Mouse (Mus musculus): ENCODE data around the gene Ptprz1. TPM values are rescaled to one million over a fixed set of nuclear protein-coding genes. Genes with fewer than 3 reads are reported as not detected.

Ptprz1 gene
- polyA plus RNA-seq, 1 experiment from 2014 or later = 112 TPM

- H3K4me1 ChIP-seq (ENCODE audit: control insufficient read depth, insufficient read depth, low read length) = no peaks in the 10 kb centered on the region; the same call in 1 of the 2 replicates
- H3K9me3 ChIP-seq (replicated peaks; ENCODE audit: control insufficient read depth, low read length, poor library complexity, severe bottlenecking) = no peaks in the 10 kb centered on the region
- no peak overlapping the region for H3K9ac ChIP-seq (ENCODE audit: low read depth, low read length)
- 17% methylated on average over 6 of the region's 6 CpGs for WGBS
- no peaks in the 10 kb centered on the region for H3K36me3 ChIP-seq (ENCODE audit: control insufficient read depth, insufficient read depth, low read length)
- H3K4me2 ChIP-seq (ENCODE audit: low read length) = no peak overlapping the region
- 0 out of 2 replicates have a peak, but pooled peaks have one; percentile 66 for ATAC-seq
- no peaks in the 10 kb centered on the region for H3K27me3 ChIP-seq (ENCODE audit: control insufficient read depth, insufficient read depth, low read depth, low read length)
- no peak overlapping the region for H3K4me3 ChIP-seq (ENCODE audit: low read depth, low read length)
- no peak overlapping the region for H3K27ac ChIP-seq (ENCODE audit: low read length)
Observed at GRCm38 (mm10) chr6:22909257-22909907, 34.1 kb downstream of the Ptprz1 start.

GRCm38 (mm10) chr6:22909908-22910260 is 34.6 kb downstream of the Ptprz1 start:
- no peak for ATAC-seq
- no peak overlapping the region for H3K4me2 ChIP-seq (ENCODE audit: low read length)
- H3K9ac ChIP-seq (ENCODE audit: low read depth, low read length) = no peak overlapping the region
- H3K4me3 ChIP-seq (ENCODE audit: low read depth, low read length) = no peak overlapping the region
- no peaks in the 10 kb centered on the region; the same call in 1 of the 2 replicates for H3K4me1 ChIP-seq (ENCODE audit: control insufficient read depth, insufficient read depth, low read length)
- no peak overlapping the region for H3K27ac ChIP-seq (ENCODE audit: low read length)
- 23% methylated on average over 4 of the region's 4 CpGs for WGBS
- H3K36me3 ChIP-seq (ENCODE audit: control insufficient read depth, insufficient read depth, low read length) = no peaks in the 10 kb centered on the region
- no peaks in the 10 kb centered on the region for H3K27me3 ChIP-seq (ENCODE audit: control insufficient read depth, insufficient read depth, low read depth, low read length)
- no peaks in the 10 kb centered on the region for H3K9me3 ChIP-seq (replicated peaks; ENCODE audit: control insufficient read depth, low read length, poor library complexity, severe bottlenecking)

- Histone ChIP-seq H3K36me3 (ENCODE audit: control insufficient read depth, insufficient read depth, low read length) (no peaks in the 10 kb centered on the region), H3K9me3 (replicated peaks; ENCODE audit: control insufficient read depth, low read length, poor library complexity, severe bottlenecking) (no peaks in the 10 kb centered on the region), H3K9ac (ENCODE audit: low read depth, low read length) (no peak overlapping the region), H3K27ac (ENCODE audit: low read length) (0 out of 2 replicates have a peak overlapping the region, but pooled peaks have one; percentile 17), H3K4me2 (ENCODE audit: low read length) (no peak overlapping the region), H3K27me3 (ENCODE audit: control insufficient read depth, insufficient read depth, low read depth, low read length) (no peaks in the 10 kb centered on the region), H3K4me3 (ENCODE audit: low read depth, low read length) (no peak overlapping the region), H3K4me1 (ENCODE audit: control insufficient read depth, insufficient read depth, low read length) (no peaks in the 10 kb centered on the region)
- ATAC-seq = no peak
- WGBS = 5% methylated on average over 1 of the region's 1 CpGs
Observed at GRCm38 (mm10) chr6:22922880-22923279, 47.6 kb downstream of the Ptprz1 start.

- peaks cover 3% of the 10 kb centered on the region for H3K4me1 ChIP-seq (ENCODE audit: control insufficient read depth, insufficient read depth, low read length)
- no peaks in the 10 kb centered on the region for H3K9me3 ChIP-seq (replicated peaks; ENCODE audit: control insufficient read depth, low read length, poor library complexity, severe bottlenecking)
- 58% methylated on average over 2 of the region's 2 CpGs for WGBS
- H3K9ac ChIP-seq (ENCODE audit: low read depth, low read length) = no peak overlapping the region
- H3K4me2 ChIP-seq (ENCODE audit: low read length) = no peak overlapping the region
- no peak for ATAC-seq
- H3K27ac ChIP-seq (ENCODE audit: low read length) = no peak overlapping the region
- H3K4me3 ChIP-seq (ENCODE audit: low read depth, low read length) = no peak overlapping the region
- H3K27me3 ChIP-seq (ENCODE audit: control insufficient read depth, insufficient read depth, low read depth, low read length) = no peaks in the 10 kb centered on the region
- no peaks in the 10 kb centered on the region for H3K36me3 ChIP-seq (ENCODE audit: control insufficient read depth, insufficient read depth, low read length)
Observed at GRCm38 (mm10) chr6:22932768-22933265, 57.5 kb downstream of the Ptprz1 start.

- WGBS = 19% methylated on average over 4 of the region's 4 CpGs
- Histone ChIP-seq H3K27me3 (ENCODE audit: control insufficient read depth, insufficient read depth, low read depth, low read length) (no peaks in the 10 kb centered on the region), H3K36me3 (ENCODE audit: control insufficient read depth, insufficient read depth, low read length) (no peaks in the 10 kb centered on the region), H3K4me2 (ENCODE audit: low read length) (no peak overlapping the region), H3K9ac (ENCODE audit: low read depth, low read length) (no peak overlapping the region), H3K4me3 (ENCODE audit: low read depth, low read length) (no peak overlapping the region), H3K4me1 (ENCODE audit: control insufficient read depth, insufficient read depth, low read length) (peaks cover 8% of the 10 kb centered on the region), H3K27ac (ENCODE audit: low read length) (no peak overlapping the region), H3K9me3 (replicated peaks; ENCODE audit: control insufficient read depth, low read length, poor library complexity, severe bottlenecking) (no peaks in the 10 kb centered on the region)
- peak; percentile 40; the same call in 1 of the 2 replicates for ATAC-seq
Observed at GRCm38 (mm10) chr6:22937126-22937525, 61.8 kb downstream of the Ptprz1 start.

- peaks cover 8% of the 10 kb centered on the region for H3K4me1 ChIP-seq (ENCODE audit: control insufficient read depth, insufficient read depth, low read length)
- H3K4me2 ChIP-seq (ENCODE audit: low read length) = no peak overlapping the region
- WGBS = 38% methylated on average over 5 of the region's 5 CpGs
- H3K4me3 ChIP-seq (ENCODE audit: low read depth, low read length) = no peak overlapping the region
- H3K9ac ChIP-seq (ENCODE audit: low read depth, low read length) = no peak overlapping the region
- peak; percentile 57 for ATAC-seq
- H3K9me3 ChIP-seq (replicated peaks; ENCODE audit: control insufficient read depth, low read length, poor library complexity, severe bottlenecking) = no peaks in the 10 kb centered on the region
- H3K27ac ChIP-seq (ENCODE audit: low read length) = no peak overlapping the region
- no peaks in the 10 kb centered on the region for H3K36me3 ChIP-seq (ENCODE audit: control insufficient read depth, insufficient read depth, low read length)
- H3K27me3 ChIP-seq (ENCODE audit: control insufficient read depth, insufficient read depth, low read depth, low read length) = no peaks in the 10 kb centered on the region
Observed at GRCm38 (mm10) chr6:22937526-22937925, 62.2 kb downstream of the Ptprz1 start.

- Histone ChIP-seq H3K27ac (ENCODE audit: low read length) (no peak overlapping the region), H3K9ac (ENCODE audit: low read depth, low read length) (no peak overlapping the region), H3K36me3 (ENCODE audit: control insufficient read depth, insufficient read depth, low read length) (no peaks in the 10 kb centered on the region), H3K4me3 (ENCODE audit: low read depth, low read length) (no peak overlapping the region), H3K9me3 (replicated peaks; ENCODE audit: control insufficient read depth, low read length, poor library complexity, severe bottlenecking) (no peaks in the 10 kb centered on the region), H3K27me3 (ENCODE audit: control insufficient read depth, insufficient read depth, low read depth, low read length) (no peaks in the 10 kb centered on the region), H3K4me2 (ENCODE audit: low read length) (no peak overlapping the region), H3K4me1 (ENCODE audit: control insufficient read depth, insufficient read depth, low read length) (no peaks in the 10 kb centered on the region)
- ATAC-seq = no peak
- WGBS = 93% methylated on average over 3 of the region's 3 CpGs
Observed at GRCm38 (mm10) chr6:22944191-22944590, 68.9 kb downstream of the Ptprz1 start.

GRCm38 (mm10) chr6:22963374-22963773 is 88.1 kb downstream of the Ptprz1 start:
- H3K27me3 ChIP-seq (ENCODE audit: control insufficient read depth, insufficient read depth, low read depth, low read length) = no peaks in the 10 kb centered on the region
- no peak for ATAC-seq
- H3K9me3 ChIP-seq (replicated peaks; ENCODE audit: control insufficient read depth, low read length, poor library complexity, severe bottlenecking) = no peaks in the 10 kb centered on the region
- H3K4me1 ChIP-seq (ENCODE audit: control insufficient read depth, insufficient read depth, low read length) = no peaks in the 10 kb centered on the region
- H3K9ac ChIP-seq (ENCODE audit: low read depth, low read length) = no peak overlapping the region
- peaks cover 3% of the 10 kb centered on the region; the same call in 1 of the 2 replicates for H3K36me3 ChIP-seq (ENCODE audit: control insufficient read depth, insufficient read depth, low read length)
- 91% methylated on average over 3 of the region's 3 CpGs for WGBS
- H3K27ac ChIP-seq (ENCODE audit: low read length) = no peak overlapping the region
- no peak overlapping the region for H3K4me3 ChIP-seq (ENCODE audit: low read depth, low read length)
- H3K4me2 ChIP-seq (ENCODE audit: low read length) = no peak overlapping the region

- Histone ChIP-seq H3K27me3 (ENCODE audit: control insufficient read depth, insufficient read depth, low read depth, low read length) (no peaks in the 10 kb centered on the region), H3K9me3 (replicated peaks; ENCODE audit: control insufficient read depth, low read length, poor library complexity, severe bottlenecking) (no peaks in the 10 kb centered on the region), H3K4me3 (ENCODE audit: low read depth, low read length) (no peak overlapping the region), H3K4me1 (ENCODE audit: control insufficient read depth, insufficient read depth, low read length) (no peaks in the 10 kb centered on the region), H3K27ac (ENCODE audit: low read length) (no peak overlapping the region), H3K4me2 (ENCODE audit: low read length) (no peak overlapping the region), H3K36me3 (ENCODE audit: control insufficient read depth, insufficient read depth, low read length) (peaks cover 3% of the 10 kb centered on the region; the same call in 1 of the 2 replicates), H3K9ac (ENCODE audit: low read depth, low read length) (no peak overlapping the region)
- ATAC-seq = no peak
- WGBS = 48% methylated on average over 2 of the region's 2 CpGs
Observed at GRCm38 (mm10) chr6:22968073-22968472, 92.8 kb downstream of the Ptprz1 start.
